Mouse (Mus musculus) left cerebral cortex, postnatal 10 days (tissue): ENCODE results near the gene Pla2g15. TPM values are rescaled to one million over a fixed set of nuclear protein-coding genes. Genes with fewer than 3 reads are reported as not detected.

ENCODE experiments used
- DNase-seq, 2 experiments: peaks; one replicate each; pipeline ENCODE4 v3.0.0; 2021 to 2022; ENCODE audit warnings: low spot score in 2 of 2, mixed read lengths in 1 of 2; ENCODE audit errors: extremely low spot score in 1 of 2
- intact Hi-C: fragments of 180-260 bp; cut with DNase I; formaldehyde crosslinking; loops from one replicate; pipeline ENCODE4 v1.15.1; 2025
- total RNA-seq, 2 experiments: library from RNA; stranded (reverse); gene quantifications; 2 replicates each; pipeline ENCODE4 v1.2.3; 2021

Pla2g15 gene
- total RNA-seq, 2 experiments from 2014 or later, result 24.6 to 25.3 TPM

GRCm38 (mm10) chr8:106210035-106210731 lies 60.0 kb downstream of the Pla2g15 start:
- DNase-seq, result peak in 1 of 2 experiments; percentile 38
- intact Hi-C loops, result no loop called here

- peak; percentile 94 to 98 for DNase-seq
- intact Hi-C loops, result no loop called here
Measured at GRCm38 (mm10) chr8:106210821-106211345, 60.7 kb downstream of the Pla2g15 start, which contains the start of the genes Slc7a6os and Prmt7. Slc7a6os (minus strand) TSS chr8:106210935. Prmt7 (plus strand) TSS chr8:106210936.

GRCm38 (mm10) chr8:106211421-106211820 lies 61.2 kb downstream of the Pla2g15 start:
- no peak for DNase-seq
- intact Hi-C loops, result no loop called here

GRCm38 (mm10) chr8:106213959-106214358 lies 63.8 kb downstream of the Pla2g15 start:
- intact Hi-C loops, result no loop called here
- DNase-seq, result no peak

Other genes with a start within 250 kb of the Pla2g15 start
- 1 to 10 TPM; 7.9 to 8.8 TPM for gene Pskh1, start 250.0 kb upstream of the Pla2g15 start, total RNA-seq
- gene Ctrl, start 216.5 kb upstream of the Pla2g15 start, total RNA-seq, result 1 to 10 TPM in 1 of 2 experiments, under 1 TPM in 1; 0.90 to 1.5 TPM
- gene Psmb10, start 212.0 kb upstream of the Pla2g15 start, total RNA-seq, result 10 to 100 TPM; 74.6 to 80.0 TPM
- gene Lcat, start 207.0 kb upstream of the Pla2g15 start, total RNA-seq, result 10 to 100 TPM; 13.0 to 14.1 TPM
- gene Slc12a4, start 184.3 kb upstream of the Pla2g15 start, total RNA-seq, result 10 to 100 TPM; 20.4 to 20.9 TPM
- not detected for gene Dpep3, start 171.0 kb upstream of the Pla2g15 start, total RNA-seq
- 10 to 100 TPM; 18.9 to 20.9 TPM for gene Dus2, start 159.1 kb upstream of the Pla2g15 start, total RNA-seq
- not detected for gene Dpep2nb, start 144.4 kb upstream of the Pla2g15 start, total RNA-seq
- gene Ddx28, start 138.5 kb upstream of the Pla2g15 start, total RNA-seq, result 10 to 100 TPM; 14.3 to 15.2 TPM
- 10 to 100 TPM; 10.9 to 12.1 TPM for gene Nfatc3, start 91.6 kb upstream of the Pla2g15 start, total RNA-seq
- gene Esrp2, start 13.4 kb upstream of the Pla2g15 start, total RNA-seq, result not detected
- gene Slc7a6, start 18.5 kb downstream of the Pla2g15 start, total RNA-seq, result 10 to 100 TPM; 28.5 to 29.2 TPM
- 10 to 100 TPM; 28.8 to 30.4 TPM for gene Slc7a6os, start 60.5 kb downstream of the Pla2g15 start, total RNA-seq
- gene Prmt7, start 60.5 kb downstream of the Pla2g15 start, total RNA-seq, result 10 to 100 TPM; 42.5 to 43.2 TPM
- 100 to 1,000 TPM; 122 to 127 TPM for gene Smpd3, start 187.6 kb downstream of the Pla2g15 start, total RNA-seq